Mouse (Mus musculus) liver, embryonic 14.5 days (tissue): Measurements from ENCODE around the gene Gm3415.
"Not testable (repeated sequence)": the region's sequence is repeated elsewhere in the genome, so short reads cannot be mapped to it uniquely, and the experiment has no call there.

Experiments
- CTCF ChIP-seq: IDR thresholded peaks from 2 replicates; pipeline ENCODE4 v1.5.1; 2016; ENCODE audit warnings: antibody characterized with exemption, low read depth, control low read depth
- EP300 ChIP-seq: IDR thresholded peaks from 2 replicates; pipeline ENCODE4 v1.6.1; 2016; ENCODE audit warnings: antibody characterized with exemption, low read depth

GRCm38 (mm10) chr5:146571830-146572734 lies 16.1 kb downstream of the Gm3415 start:
- not testable (repeated sequence) for TF ChIP-seq CTCF, EP300
